Mouse (Mus musculus): ENCODE measurements around the gene Piwil4. TPM values are rescaled to one million over a fixed set of nuclear protein-coding genes. Genes with fewer than 3 reads are reported as not detected.

Gene Piwil4
- total and polyA plus RNA-seq, 3 experiments = 0.01 to 0.76 TPM; not detected in 1

DNA sequence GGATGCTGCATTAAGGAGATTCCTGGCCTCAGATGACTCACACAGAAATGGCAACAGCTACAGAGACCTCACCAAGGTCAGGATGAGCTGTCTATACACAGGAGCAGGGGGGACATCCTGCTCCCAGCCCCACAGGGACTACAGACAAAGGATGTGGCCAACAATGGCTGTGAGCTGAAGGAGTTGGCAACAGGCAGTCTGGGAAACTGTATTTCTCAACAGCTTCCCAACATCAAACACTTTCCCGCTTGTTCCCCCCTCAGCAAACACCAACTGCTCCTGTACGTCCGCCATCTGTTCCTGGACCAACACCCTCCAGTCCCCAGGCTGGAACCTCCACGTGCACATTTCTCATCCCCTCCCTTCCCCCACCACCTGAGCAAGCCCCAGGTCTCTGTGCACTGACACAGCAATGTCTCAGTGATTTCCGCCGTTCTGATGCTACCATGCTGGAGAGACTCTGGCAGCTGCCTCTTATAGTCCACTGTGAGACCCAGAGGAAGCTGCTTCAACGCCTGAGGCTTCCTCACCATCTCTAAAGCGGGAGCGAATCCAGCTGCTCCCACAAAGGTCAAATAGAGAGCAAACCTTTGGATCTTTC lies 9.5 kb downstream of the Piwil4 start:
- H3K4me3 ChIP-seq (ENCODE audit: low read depth, low read length) = no peak overlapping the region
- H3K36me3 ChIP-seq (replicated peaks) = peaks cover 22% of the 10 kb centered on the region
- 0 out of 2 replicates have a peak, but pooled peaks cover 3% of the 10 kb centered on the region for H3K27me3 ChIP-seq (ENCODE audit: insufficient read depth, low read length)
- TF ChIP-seq TAL1 (conservative IDR thresholded peaks at IDR 0.05; ENCODE audit: low read depth, low read length) (no peak), GATA2 (IDR thresholded peaks at IDR 0.05; ENCODE audit: borderline replicate concordance, low read depth, low read length) (no peak), POLR2AphosphoS5 (IDR thresholded peaks at IDR 0.05; ENCODE audit: insufficient replicate concordance, low read depth, low read length) (no peak), CTCF (IDR thresholded peaks at IDR 0.05; ENCODE audit: low read depth, low read length) (no peak)
- H3K4me1 ChIP-seq (ENCODE audit: insufficient read depth, low read depth, low read length) = no peaks in the 10 kb centered on the region
- DNase-seq (ENCODE audit: low spot score) (no peak), ATAC-seq (ENCODE audit: extremely low read depth, insufficient number of reproducible peaks, low FRiP score, poor library complexity, severe bottlenecking) (no peak)
- H3K9me3 ChIP-seq (replicated peaks) = no peaks in the 10 kb centered on the region

DNA sequence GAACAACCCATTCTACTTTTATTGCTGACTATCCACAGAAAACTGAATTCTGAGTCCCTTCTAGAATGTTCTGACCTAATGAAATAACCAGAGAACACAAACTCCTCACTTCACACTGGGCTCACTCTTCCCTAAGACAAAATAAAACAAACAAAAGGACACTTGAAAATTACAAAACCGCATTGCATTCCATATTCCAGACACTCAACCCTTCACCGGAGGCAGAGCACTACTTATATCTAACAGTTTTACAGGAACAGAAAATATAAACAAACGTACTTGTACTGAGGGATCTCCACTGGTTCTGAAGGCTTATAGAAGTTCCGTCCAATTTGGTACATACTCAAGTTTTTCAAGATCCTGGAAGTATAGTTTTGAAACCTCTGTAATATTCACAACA lies 12.2 kb downstream of the Piwil4 start:
- no peak overlapping the region for H3K4me3 ChIP-seq (ENCODE audit: low read depth, low read length)
- no peaks in the 10 kb centered on the region for H3K4me1 ChIP-seq (ENCODE audit: insufficient read depth, low read depth, low read length)
- ATAC-seq (ENCODE audit: extremely low read depth, insufficient number of reproducible peaks, low FRiP score, poor library complexity, severe bottlenecking) (no peak), DNase-seq (ENCODE audit: low spot score) (no peak)
- no peaks in the 10 kb centered on the region for H3K9me3 ChIP-seq (replicated peaks)
- 0 out of 2 replicates have a peak, but pooled peaks cover 3% of the 10 kb centered on the region for H3K27me3 ChIP-seq (ENCODE audit: insufficient read depth, low read length)
- TF ChIP-seq GATA2 (IDR thresholded peaks at IDR 0.05; ENCODE audit: borderline replicate concordance, low read depth, low read length) (no peak), CTCF (IDR thresholded peaks at IDR 0.05; ENCODE audit: low read depth, low read length) (no peak), TAL1 (conservative IDR thresholded peaks at IDR 0.05; ENCODE audit: low read depth, low read length) (no peak), GATA1 (IDR thresholded peaks at IDR 0.05; ENCODE audit: borderline replicate concordance, low read length) (no peak), POLR2AphosphoS5 (IDR thresholded peaks at IDR 0.05; ENCODE audit: insufficient replicate concordance, low read depth, low read length) (no peak)
- peaks cover 28% of the 10 kb centered on the region for H3K36me3 ChIP-seq (replicated peaks)

DNA sequence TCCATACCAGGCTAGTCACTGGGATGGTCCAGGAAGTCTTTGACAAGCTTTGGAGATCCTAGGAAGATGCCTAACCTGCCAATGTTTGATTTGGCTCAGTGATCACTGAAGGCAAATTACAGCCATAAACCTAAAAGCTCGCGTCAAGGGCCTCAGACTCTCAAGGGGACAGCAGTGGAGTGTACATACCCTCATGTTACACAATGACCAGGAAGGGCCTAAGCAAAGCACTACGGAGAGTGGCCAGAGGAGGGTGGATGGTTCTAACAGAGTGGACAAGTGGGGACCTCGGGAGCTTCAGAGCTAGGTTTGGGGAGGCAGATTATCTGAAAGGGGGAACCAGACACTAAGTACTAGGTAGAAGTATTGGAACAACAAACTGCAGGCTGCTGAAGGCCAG lies 13.9 kb downstream of the Piwil4 start:
- H3K27me3 ChIP-seq (ENCODE audit: insufficient read depth, low read length) = 0 out of 2 replicates have a peak, but pooled peaks cover 3% of the 10 kb centered on the region
- ATAC-seq (ENCODE audit: extremely low read depth, insufficient number of reproducible peaks, low FRiP score, poor library complexity, severe bottlenecking) = no peak
- H3K9me3 ChIP-seq (replicated peaks) = no peaks in the 10 kb centered on the region
- no peak overlapping the region for H3K4me3 ChIP-seq (ENCODE audit: low read depth, low read length)
- no peaks in the 10 kb centered on the region for H3K4me1 ChIP-seq (ENCODE audit: insufficient read depth, low read depth, low read length)
- no peak for DNase-seq (ENCODE audit: low spot score)
- peaks cover 31% of the 10 kb centered on the region for H3K36me3 ChIP-seq (replicated peaks)
- TF ChIP-seq GATA2 (IDR thresholded peaks at IDR 0.05; ENCODE audit: borderline replicate concordance, low read depth, low read length) (no peak), TAL1 (conservative IDR thresholded peaks at IDR 0.05; ENCODE audit: low read depth, low read length) (no peak), GATA1 (IDR thresholded peaks at IDR 0.05; ENCODE audit: borderline replicate concordance, low read length) (no peak), POLR2AphosphoS5 (IDR thresholded peaks at IDR 0.05; ENCODE audit: insufficient replicate concordance, low read depth, low read length) (no peak), CTCF (IDR thresholded peaks at IDR 0.05; ENCODE audit: low read depth, low read length) (no peak)

DNA sequence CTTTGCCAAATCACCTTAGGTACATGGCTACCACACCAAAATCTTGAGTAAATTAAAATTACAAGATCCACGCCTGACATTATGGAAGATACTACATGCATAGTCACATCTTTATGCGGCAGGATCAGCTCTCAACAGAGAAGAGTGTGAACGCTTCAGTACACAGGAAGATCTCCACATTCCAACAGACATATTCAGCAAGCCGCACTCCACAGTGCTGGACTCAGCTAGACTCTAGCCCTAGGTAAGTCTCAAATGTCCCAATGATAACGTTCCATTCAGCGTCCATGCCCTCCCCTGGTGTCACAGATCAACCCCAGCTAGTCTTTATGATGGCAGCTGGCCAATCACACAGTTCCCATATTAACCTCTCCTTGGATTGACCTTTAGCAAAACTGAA lies 14.5 kb downstream of the Piwil4 start:
- Histone ChIP-seq H3K4me3 (ENCODE audit: low read depth, low read length) (no peak overlapping the region), H3K9me3 (replicated peaks) (no peaks in the 10 kb centered on the region), H3K27me3 (ENCODE audit: insufficient read depth, low read length) (0 out of 2 replicates have a peak, but pooled peaks cover under 1% of the 10 kb centered on the region), H3K4me1 (ENCODE audit: insufficient read depth, low read depth, low read length) (no peaks in the 10 kb centered on the region), H3K36me3 (replicated peaks) (peaks cover 31% of the 10 kb centered on the region)
- ATAC-seq (ENCODE audit: extremely low read depth, insufficient number of reproducible peaks, low FRiP score, poor library complexity, severe bottlenecking) = no peak
- TF ChIP-seq CTCF (IDR thresholded peaks at IDR 0.05; ENCODE audit: low read depth, low read length) (no peak), TAL1 (conservative IDR thresholded peaks at IDR 0.05; ENCODE audit: low read depth, low read length) (no peak), GATA2 (IDR thresholded peaks at IDR 0.05; ENCODE audit: borderline replicate concordance, low read depth, low read length) (no peak), GATA1 (IDR thresholded peaks at IDR 0.05; ENCODE audit: borderline replicate concordance, low read length) (no peak), POLR2AphosphoS5 (IDR thresholded peaks at IDR 0.05; ENCODE audit: insufficient replicate concordance, low read depth, low read length) (no peak)
- DNase-seq (ENCODE audit: low spot score) = no peak

DNA sequence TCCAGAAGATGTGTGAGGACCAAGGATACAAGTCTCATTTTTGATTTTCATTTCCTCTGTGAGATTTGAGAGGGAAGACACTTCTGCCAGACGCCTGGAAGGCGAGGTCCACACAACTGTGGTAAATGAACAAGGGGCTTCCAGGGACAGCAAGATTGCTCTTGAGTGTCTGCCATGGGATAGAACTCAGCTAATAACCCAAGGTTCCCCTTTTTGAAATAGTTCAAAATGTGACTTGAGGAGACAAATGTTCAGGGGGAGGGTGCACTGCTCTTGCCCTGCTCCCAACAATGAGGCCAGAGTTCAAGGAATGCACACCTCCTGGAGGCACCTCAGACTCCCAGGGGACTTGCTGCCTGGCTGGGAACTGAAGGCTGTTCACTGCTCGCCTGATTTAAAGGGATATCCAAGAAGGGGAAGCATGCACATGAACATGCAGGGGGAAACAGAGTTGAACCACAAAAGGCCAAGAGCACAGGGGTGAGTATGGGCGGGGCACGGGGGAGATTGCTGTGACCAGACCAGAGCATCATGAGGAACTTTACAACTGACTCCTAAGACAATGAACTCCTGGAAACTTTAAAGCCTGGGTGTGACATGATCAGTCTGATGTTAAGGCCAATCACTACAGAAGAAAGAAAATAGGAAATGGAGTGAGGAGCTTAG lies 15.6 kb downstream of the Piwil4 start:
- DNase-seq (ENCODE audit: low spot score) (no peak), ATAC-seq (ENCODE audit: extremely low read depth, insufficient number of reproducible peaks, low FRiP score, poor library complexity, severe bottlenecking) (no peak)
- TF ChIP-seq GATA2 (IDR thresholded peaks at IDR 0.05; ENCODE audit: borderline replicate concordance, low read depth, low read length) (no peak), GATA1 (IDR thresholded peaks at IDR 0.05; ENCODE audit: borderline replicate concordance, low read length) (no peak), POLR2AphosphoS5 (IDR thresholded peaks at IDR 0.05; ENCODE audit: insufficient replicate concordance, low read depth, low read length) (no peak)
- Histone ChIP-seq H3K36me3 (replicated peaks) (peaks cover 31% of the 10 kb centered on the region), H3K27me3 (ENCODE audit: insufficient read depth, low read length) (no peaks in the 10 kb centered on the region), H3K4me3 (ENCODE audit: low read depth, low read length) (no peak overlapping the region), H3K4me1 (ENCODE audit: insufficient read depth, low read depth, low read length) (no peaks in the 10 kb centered on the region), H3K9me3 (replicated peaks) (no peaks in the 10 kb centered on the region)

DNA sequence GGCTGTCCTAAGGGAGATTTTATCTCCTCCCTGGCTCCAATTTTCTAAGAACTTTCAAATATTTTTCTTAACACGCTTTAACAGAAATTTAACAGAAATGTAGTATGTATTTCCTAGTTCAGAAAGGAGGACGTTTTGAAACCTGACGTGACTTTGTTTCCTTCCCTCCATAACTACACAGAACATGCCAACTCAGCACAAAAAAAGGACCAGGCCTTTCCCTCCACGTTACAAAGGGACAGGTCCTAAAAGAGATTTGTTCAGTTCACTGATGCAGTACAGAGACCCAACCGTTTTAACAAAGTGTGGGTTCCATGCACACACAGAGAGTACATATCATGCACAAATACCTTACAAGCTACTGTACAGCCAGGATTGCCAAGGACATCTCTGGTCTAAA lies 18.9 kb downstream of the Piwil4 start:
- ATAC-seq (ENCODE audit: extremely low read depth, insufficient number of reproducible peaks, low FRiP score, poor library complexity, severe bottlenecking) (no peak), DNase-seq (ENCODE audit: low spot score) (no peak)
- H3K9me3 ChIP-seq (replicated peaks) = no peaks in the 10 kb centered on the region
- H3K27me3 ChIP-seq (ENCODE audit: insufficient read depth, low read length) = peaks cover 7% of the 10 kb centered on the region
- H3K36me3 ChIP-seq (replicated peaks) = peaks cover 26% of the 10 kb centered on the region
- TF ChIP-seq GATA1 (IDR thresholded peaks at IDR 0.05; ENCODE audit: borderline replicate concordance, low read length) = no peak
- no peak for TF ChIP-seq TAL1 (conservative IDR thresholded peaks at IDR 0.05; ENCODE audit: low read depth, low read length)
- no peak for TF ChIP-seq CTCF (IDR thresholded peaks at IDR 0.05; ENCODE audit: low read depth, low read length)
- no peak for TF ChIP-seq GATA2 (IDR thresholded peaks at IDR 0.05; ENCODE audit: borderline replicate concordance, low read depth, low read length)
- no peak for TF ChIP-seq POLR2AphosphoS5 (IDR thresholded peaks at IDR 0.05; ENCODE audit: insufficient replicate concordance, low read depth, low read length)
- 0 out of 2 replicates have a peak, but pooled peaks cover 2% of the 10 kb centered on the region for H3K4me1 ChIP-seq (ENCODE audit: insufficient read depth, low read depth, low read length)
- no peak overlapping the region for H3K4me3 ChIP-seq (ENCODE audit: low read depth, low read length)

Data from G1E (cell line).